Mouse (Mus musculus): ENCODE data around the gene Narf.
A peak's percentile ranks its signal among the peaks of the same experiment; 100 is the strongest.

The Narf gene

GRCm38 (mm10) chr11:121259160-121260100 lies 22.4 kb downstream of the Narf start, which contains the start of gene Foxk2:
Foxk2 (plus strand) TSS chr11:121259990.
- Histone ChIP-seq H3K36me3 (ENCODE audit: insufficient read depth, low read length) (peaks cover 45% of the 10 kb centered on the region), H3K9me3 (ENCODE audit: low read length) (no peaks in the 10 kb centered on the region)
- TF ChIP-seq NANOG (IDR thresholded peaks at IDR 0.05; ENCODE audit: borderline replicate concordance, low read length) (no peak), POU5F1 (IDR thresholded peaks at IDR 0.05; ENCODE audit: borderline replicate concordance, low read length) (no peak), CTCF (conservative IDR thresholded peaks at IDR 0.05; ENCODE audit: low read length) (no peak)

GRCm38 (mm10) chr11:121260211-121260906 lies 23.3 kb downstream of the Narf start:
- H3K36me3 ChIP-seq (ENCODE audit: insufficient read depth, low read length) = peaks cover 45% of the 10 kb centered on the region
- H3K9me3 ChIP-seq (ENCODE audit: low read length) = peaks cover 3% of the 10 kb centered on the region
- TF ChIP-seq NANOG (IDR thresholded peaks at IDR 0.05; ENCODE audit: borderline replicate concordance, low read length) = no peak
- TF ChIP-seq CTCF (conservative IDR thresholded peaks at IDR 0.05; ENCODE audit: low read length) = no peak
- TF ChIP-seq POU5F1 (IDR thresholded peaks at IDR 0.05; ENCODE audit: borderline replicate concordance, low read length) = no peak
- peaks cover 42% of the 10 kb centered on the region for H3K4me1 ChIP-seq (replicated peaks; ENCODE audit: low read depth, low read length)
- no peaks in the 10 kb centered on the region for H3K27me3 ChIP-seq (ENCODE audit: insufficient read depth, low read length)
- peak overlapping the region; percentile 99 for H3K4me3 ChIP-seq (replicated peaks; ENCODE audit: low read length)

More at GRCm38 (mm10) chr11:121259160-121260100, 22.4 kb downstream of the Narf start, which contains the start of gene Foxk2:
- peaks cover 42% of the 10 kb centered on the region for H3K4me1 ChIP-seq (replicated peaks; ENCODE audit: low read depth, low read length)
- H3K4me3 ChIP-seq (replicated peaks; ENCODE audit: low read length) = peak within 1 kb of the TSS; percentile 99
- H3K27me3 ChIP-seq (ENCODE audit: insufficient read depth, low read length) = no peaks in the 10 kb centered on the region

GRCm38 (mm10) chr11:121261074-121261473 lies 24.0 kb downstream of the Narf start:
- H3K4me3 ChIP-seq (replicated peaks; ENCODE audit: low read length) = peak overlapping the region; percentile 99
- H3K27me3 ChIP-seq (ENCODE audit: insufficient read depth, low read length) = no peaks in the 10 kb centered on the region
- peaks cover 3% of the 10 kb centered on the region for H3K9me3 ChIP-seq (ENCODE audit: low read length)
- H3K4me1 ChIP-seq (replicated peaks; ENCODE audit: low read depth, low read length) = peaks cover 44% of the 10 kb centered on the region
- TF ChIP-seq CTCF (conservative IDR thresholded peaks at IDR 0.05; ENCODE audit: low read length) (no peak), POU5F1 (IDR thresholded peaks at IDR 0.05; ENCODE audit: borderline replicate concordance, low read length) (no peak), NANOG (IDR thresholded peaks at IDR 0.05; ENCODE audit: borderline replicate concordance, low read length) (no peak)
- peaks cover 49% of the 10 kb centered on the region for H3K36me3 ChIP-seq (ENCODE audit: insufficient read depth, low read length)

GRCm38 (mm10) chr11:121277516-121277915 lies 40.5 kb downstream of the Narf start:
- Histone ChIP-seq H3K27me3 (ENCODE audit: insufficient read depth, low read length) (no peaks in the 10 kb centered on the region), H3K4me3 (replicated peaks; ENCODE audit: low read length) (no peak overlapping the region), H3K4me1 (replicated peaks; ENCODE audit: low read depth, low read length) (peaks cover 14% of the 10 kb centered on the region), H3K9me3 (ENCODE audit: low read length) (no peaks in the 10 kb centered on the region), H3K36me3 (ENCODE audit: insufficient read depth, low read length) (peaks cover 49% of the 10 kb centered on the region)
- TF ChIP-seq CTCF (conservative IDR thresholded peaks at IDR 0.05; ENCODE audit: low read length) (no peak), POU5F1 (IDR thresholded peaks at IDR 0.05; ENCODE audit: borderline replicate concordance, low read length) (no peak), NANOG (IDR thresholded peaks at IDR 0.05; ENCODE audit: borderline replicate concordance, low read length) (no peak)

- H3K4me1 ChIP-seq (replicated peaks; ENCODE audit: low read depth, low read length) = peaks cover 14% of the 10 kb centered on the region
- no peaks in the 10 kb centered on the region for H3K9me3 ChIP-seq (ENCODE audit: low read length)
- H3K27me3 ChIP-seq (ENCODE audit: insufficient read depth, low read length) = no peaks in the 10 kb centered on the region
- TF ChIP-seq CTCF (conservative IDR thresholded peaks at IDR 0.05; ENCODE audit: low read length) (no peak), POU5F1 (IDR thresholded peaks at IDR 0.05; ENCODE audit: borderline replicate concordance, low read length) (no peak), NANOG (IDR thresholded peaks at IDR 0.05; ENCODE audit: borderline replicate concordance, low read length) (no peak)
- H3K36me3 ChIP-seq (ENCODE audit: insufficient read depth, low read length) = peaks cover 47% of the 10 kb centered on the region
- H3K4me3 ChIP-seq (replicated peaks; ENCODE audit: low read length) = no peak overlapping the region
These were observed 41.0 kb downstream of the Narf start for GRCm38 (mm10) chr11:121278011-121278410.

GRCm38 (mm10) chr11:121282911-121283310 lies 45.9 kb downstream of the Narf start:
- TF ChIP-seq NANOG (IDR thresholded peaks at IDR 0.05; ENCODE audit: borderline replicate concordance, low read length) (no peak), POU5F1 (IDR thresholded peaks at IDR 0.05; ENCODE audit: borderline replicate concordance, low read length) (no peak)
- Histone ChIP-seq H3K9me3 (ENCODE audit: low read length) (no peaks in the 10 kb centered on the region), H3K4me1 (replicated peaks; ENCODE audit: low read depth, low read length) (peaks cover 14% of the 10 kb centered on the region), H3K4me3 (replicated peaks; ENCODE audit: low read length) (no peak overlapping the region), H3K36me3 (ENCODE audit: insufficient read depth, low read length) (peaks cover 51% of the 10 kb centered on the region), H3K27me3 (ENCODE audit: insufficient read depth, low read length) (no peaks in the 10 kb centered on the region)

- no peak for TF ChIP-seq CTCF (conservative IDR thresholded peaks at IDR 0.05; ENCODE audit: low read length)
- peaks cover 14% of the 10 kb centered on the region for H3K4me1 ChIP-seq (replicated peaks; ENCODE audit: low read depth, low read length)
- no peaks in the 10 kb centered on the region for H3K9me3 ChIP-seq (ENCODE audit: low read length)
These were observed 52.8 kb downstream of the Narf start for GRCm38 (mm10) chr11:121289859-121290258.

GRCm38 (mm10) chr11:121294771-121295170 lies 57.7 kb downstream of the Narf start:
- Histone ChIP-seq H3K4me1 (replicated peaks; ENCODE audit: low read depth, low read length) (peaks cover 14% of the 10 kb centered on the region), H3K9me3 (ENCODE audit: low read length) (no peaks in the 10 kb centered on the region), H3K36me3 (ENCODE audit: insufficient read depth, low read length) (peaks cover 98% of the 10 kb centered on the region), H3K27me3 (ENCODE audit: insufficient read depth, low read length) (no peaks in the 10 kb centered on the region), H3K4me3 (replicated peaks; ENCODE audit: low read length) (no peak overlapping the region)
- TF ChIP-seq CTCF (conservative IDR thresholded peaks at IDR 0.05; ENCODE audit: low read length) = no peak
- no peak for TF ChIP-seq NANOG (IDR thresholded peaks at IDR 0.05; ENCODE audit: borderline replicate concordance, low read length)
- TF ChIP-seq POU5F1 (IDR thresholded peaks at IDR 0.05; ENCODE audit: borderline replicate concordance, low read length) = no peak

More at GRCm38 (mm10) chr11:121289859-121290258, 52.8 kb downstream of the Narf start:
- Histone ChIP-seq H3K36me3 (ENCODE audit: insufficient read depth, low read length) (peaks cover 93% of the 10 kb centered on the region), H3K27me3 (ENCODE audit: insufficient read depth, low read length) (no peaks in the 10 kb centered on the region), H3K4me3 (replicated peaks; ENCODE audit: low read length) (no peak overlapping the region)
